Mouse (Mus musculus) mouse trophoblast stem cell (cell line): ENCODE data around the gene Fam161b.
"Not testable (repeated sequence)": the region's sequence is repeated elsewhere in the genome, so short reads cannot be mapped to it uniquely, and the experiment has no call there.

Experiments used
- in situ Hi-C, 2 experiments: fragments of 300-500 bp; cut with MseI, MboI; formaldehyde crosslinking; loops; 2 replicates in 1 of 2; 3 replicates in 1 of 2; pipeline ENCODE4 v1.15.1; 2025

Fam161b gene

GRCm38 (mm10) chr12:84382369-84382768 lies 20.7 kb upstream of the Fam161b start:
- in situ Hi-C loops, result no loop called here

- in situ Hi-C loops, result no loop called here
These were observed 12.3 kb upstream of the Fam161b start for GRCm38 (mm10) chr12:84373831-84374481.

- in situ Hi-C loops, result no loop called here
These were observed 10.0 kb upstream of the Fam161b start for GRCm38 (mm10) chr12:84371647-84372046.

- in situ Hi-C loops, result no loop called here
These were observed 5.3 kb upstream of the Fam161b start for GRCm38 (mm10) chr12:84366971-84367370.

- in situ Hi-C loops, result no loop called here
These were observed 3.5 kb upstream of the Fam161b start for GRCm38 (mm10) chr12:84365137-84365536.

GRCm38 (mm10) chr12:84364291-84364690 lies 2.7 kb upstream of the Fam161b start:
- in situ Hi-C loops, result no loop called here

- in situ Hi-C loops, result no loop called here
These were observed 1.2 kb upstream of the Fam161b start for GRCm38 (mm10) chr12:84362872-84363271.

GRCm38 (mm10) chr12:84358699-84359098 lies 2.9 kb downstream of the Fam161b start:
- in situ Hi-C loops, result not testable (repeated sequence)

- in situ Hi-C loops, result no loop called here
These were observed 14.4 kb downstream of the Fam161b start for GRCm38 (mm10) chr12:84347192-84347591.

- in situ Hi-C loops, result no loop called here
These were observed 24.5 kb downstream of the Fam161b start for GRCm38 (mm10) chr12:84336963-84337625.

- in situ Hi-C loops, result no loop called here
These were observed 34.5 kb downstream of the Fam161b start for GRCm38 (mm10) chr12:84327111-84327512.

GRCm38 (mm10) chr12:84316721-84317621 lies 44.7 kb downstream of the Fam161b start, which contains the start of gene Zfp410:
Zfp410 (plus strand) TSS chr12:84316852.
- in situ Hi-C loops, result no loop called here

GRCm38 (mm10) chr12:84316006-84316405 lies 45.6 kb downstream of the Fam161b start:
- in situ Hi-C loops, result no loop called here

GRCm38 (mm10) chr12:84311306-84311705 lies 50.3 kb downstream of the Fam161b start:
- in situ Hi-C loops, result no loop called here

- in situ Hi-C loops, result no loop called here
These were observed 57.1 kb downstream of the Fam161b start for GRCm38 (mm10) chr12:84304554-84304953.

- in situ Hi-C loops, result no loop called here
These were observed 57.5 kb downstream of the Fam161b start for GRCm38 (mm10) chr12:84304101-84304500.

GRCm38 (mm10) chr12:84299265-84299664 lies 62.4 kb downstream of the Fam161b start:
- in situ Hi-C loops, result no loop called here

GRCm38 (mm10) chr12:84297851-84298250 lies 63.8 kb downstream of the Fam161b start:
- in situ Hi-C loops, result no loop called here
